Comparison of ENCODE assay signal across 8 mouse cellular contexts in the genomic region with DNA sequence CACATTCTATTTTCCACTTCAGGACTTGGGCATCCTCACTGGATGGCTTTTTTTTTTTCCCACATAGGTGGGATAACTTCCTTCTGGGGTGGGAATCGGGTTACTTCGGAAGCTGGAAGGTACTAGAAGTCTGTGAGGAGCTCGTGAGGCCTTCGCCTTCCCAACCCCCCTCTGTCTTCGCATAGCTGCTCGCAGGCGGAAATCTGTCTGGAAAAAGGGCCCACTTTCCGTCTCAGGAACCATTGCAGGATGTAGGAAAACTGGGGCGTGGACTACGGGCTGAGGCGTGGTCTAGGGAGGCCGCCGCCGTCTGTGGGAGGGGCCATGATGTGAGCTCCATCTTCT. TPM values are rescaled to one million over a fixed set of nuclear protein-coding genes. Genes with fewer than 3 reads are reported as not detected.
DNase-seq lines count a peak whose midpoint lies in the region; ATAC-seq and TF ChIP-seq lines count a peak whose summit lies in the region.

No protein-coding gene starts in this region.

- no peak for ATAC-seq in cerebellum, adult (ENCODE audit: insufficient number of reproducible peaks, low FRiP score, low TSS enrichment)
- ATAC-seq in neural tube, embryonic 11.5 days (ENCODE audit: insufficient read depth, low FRiP score, low TSS enrichment) = no peak; the same call in 1 of the 2 replicates
- ATAC-seq in limb, embryonic 13.5 days (ENCODE audit: low FRiP score, low read depth) = no peak
- no peak for ATAC-seq in stomach, embryonic 14.5 days (ENCODE audit: insufficient number of reproducible peaks, insufficient read depth, low FRiP score, low read depth)

- H3K27ac ChIP-seq in cerebellum, adult 2 months (ENCODE audit: insufficient read depth, low read length) = peak overlapping the region; percentile 20
- H3K27ac ChIP-seq in neural tube, embryonic 11.5 days (ENCODE audit: low read depth, low read length) = peak overlapping the region; percentile 61; the same call in 1 of the 2 replicates
- H3K27ac ChIP-seq in limb, embryonic 13.5 days = peak overlapping the region; percentile 95
- H3K27ac ChIP-seq in stomach, embryonic 14.5 days (ENCODE audit: low read length) = peak overlapping the region; percentile 92

- under 1% methylated on average over 14 of the region's 14 CpGs for WGBS in cerebellum, adult 2 months
- under 1% methylated on average over 14 of the region's 14 CpGs for WGBS in neural tube, embryonic 11.5 days
- under 1% methylated on average over 14 of the region's 14 CpGs for WGBS in limb, embryonic 13.5 days
- 0% methylated on average over 14 of the region's 14 CpGs for WGBS in stomach, embryonic 14.5 days

- TF ChIP-seq CTCF in cerebellum, adult 2 months (IDR thresholded peaks at IDR 0.05; ENCODE audit: borderline replicate concordance, insufficient read depth, low read depth, low read length) = no peak

- H3K4me2 ChIP-seq in neural tube, embryonic 11.5 days (ENCODE audit: low read depth) = peak overlapping the region; percentile 42
- H3K4me2 ChIP-seq in limb, embryonic 13.5 days (replicated peaks) = peak overlapping the region; percentile 93
- H3K4me2 ChIP-seq in stomach, embryonic 14.5 days (replicated peaks; ENCODE audit: low read depth, low read length) = peak overlapping the region; percentile 45

- no peaks in the 10 kb centered on the region for H3K36me3 ChIP-seq in neural tube, embryonic 11.5 days (ENCODE audit: control insufficient read depth, insufficient read depth, low read length)
- peaks cover 25% of the 10 kb centered on the region for H3K36me3 ChIP-seq in limb, embryonic 13.5 days
- peaks cover 23% of the 10 kb centered on the region for H3K36me3 ChIP-seq in stomach, embryonic 14.5 days (ENCODE audit: control insufficient read depth, insufficient read depth, low read length)

- peak overlapping the region; percentile 41 for H3K9ac ChIP-seq in neural tube, embryonic 11.5 days (ENCODE audit: low read length)
- H3K9ac ChIP-seq in limb, embryonic 13.5 days = peak overlapping the region; percentile 50
- 0 out of 2 replicates have a peak overlapping the region, but pooled peaks have one; percentile 28 for H3K9ac ChIP-seq in stomach, embryonic 14.5 days (replicated peaks; ENCODE audit: low read depth, low read length)

- peak overlapping the region; percentile 87 for H3K4me3 ChIP-seq in cerebellum, adult 2 months (replicated peaks; ENCODE audit: insufficient read depth, low read depth, low read length)
- peak overlapping the region; percentile 84; the same call in 1 of the 2 replicates for H3K4me3 ChIP-seq in neural tube, embryonic 11.5 days (ENCODE audit: low read depth, low read length)
- H3K4me3 ChIP-seq in limb, embryonic 13.5 days = peak overlapping the region; percentile 87
- peak overlapping the region; percentile 12 for H3K4me3 ChIP-seq in stomach, embryonic 14.5 days (ENCODE audit: low read depth, low read length)

- no peak for DNase-seq in cerebellum, adult 2 months
- no peak for DNase-seq in neural tube, embryonic 11.5 days (ENCODE audit: low spot score)
- DNase-seq in neural tube, embryonic 10.5 days (ENCODE audit: extremely low spot score, low spot score) = no peak
- DNase-seq in layer of hippocampus, adult 11-12 months (ENCODE audit: low spot score) = no peak
- no peak for DNase-seq in ovary, postnatal 36 days (ENCODE audit: low spot score)

- H3K4me1 ChIP-seq in cerebellum, adult 2 months (ENCODE audit: control insufficient read depth, insufficient read depth, low read length) = peaks cover 6% of the 10 kb centered on the region
- H3K4me1 ChIP-seq in neural tube, embryonic 11.5 days (ENCODE audit: control insufficient read depth, insufficient read depth, low read length) = peaks cover 18% of the 10 kb centered on the region
- peaks cover 51% of the 10 kb centered on the region for H3K4me1 ChIP-seq in limb, embryonic 13.5 days
- peaks cover 23% of the 10 kb centered on the region; the same call in 1 of the 2 replicates for H3K4me1 ChIP-seq in stomach, embryonic 14.5 days (ENCODE audit: control insufficient read depth, insufficient read depth, low read length)

- H3K9me3 ChIP-seq in neural tube, embryonic 11.5 days (ENCODE audit: control insufficient read depth, low read length) = no peaks in the 10 kb centered on the region
- H3K9me3 ChIP-seq in limb, embryonic 13.5 days = no peaks in the 10 kb centered on the region
- H3K9me3 ChIP-seq in stomach, embryonic 14.5 days (ENCODE audit: control insufficient read depth, low read depth, low read length) = no peaks in the 10 kb centered on the region

- no peak for TF ChIP-seq POLR2A in cerebellum, adult 2 months (IDR thresholded peaks at IDR 0.05; ENCODE audit: borderline replicate concordance, insufficient read depth, low read length)

- no peaks in the 10 kb centered on the region for H3K27me3 ChIP-seq in cerebellum, adult 2 months (ENCODE audit: control insufficient read depth, insufficient read depth, low read length)
- no peaks in the 10 kb centered on the region for H3K27me3 ChIP-seq in neural tube, embryonic 11.5 days (ENCODE audit: control insufficient read depth, insufficient read depth, low read length)
- no peaks in the 10 kb centered on the region for H3K27me3 ChIP-seq in limb, embryonic 13.5 days
- H3K27me3 ChIP-seq in stomach, embryonic 14.5 days (ENCODE audit: control insufficient read depth, insufficient read depth, low read length) = no peaks in the 10 kb centered on the region

RNA-seq across cellular contexts. Expression of a gene that starts 0.2 kb away (rescaled TPM):
- 41.1 and 42.5 TPM in 2 replicates for polyA plus RNA-seq in cerebellum, adult 2 months (2012; rRNA removed)
- 59.6 and 61.8 TPM in 2 replicates for polyA plus RNA-seq in neural tube, embryonic 11.5 days (2014; fragmentation: Nextera tagmentation; extraction: Ambion mirVana)
- 94.7 and 96.9 TPM in 2 replicates for polyA plus RNA-seq in limb, embryonic 13.5 days (2015; fragmentation: Nextera tagmentation; extraction: Ambion mirVana)
- 59.7 and 65.6 TPM in 2 replicates for polyA plus RNA-seq in stomach, embryonic 14.5 days (2014; fragmentation: Nextera tagmentation; extraction: Ambion mirVana)

RNA-seq across cellular contexts. Expression of a gene that starts 22.9 kb away (rescaled TPM):
- 668 and 680 TPM in 2 replicates for polyA plus RNA-seq in cerebellum, adult 2 months (2012; rRNA removed)
- polyA plus RNA-seq in neural tube, embryonic 11.5 days (2014; fragmentation: Nextera tagmentation; extraction: Ambion mirVana) = 247 and 261 TPM in 2 replicates
- 298 and 306 TPM in 2 replicates for polyA plus RNA-seq in limb, embryonic 13.5 days (2015; fragmentation: Nextera tagmentation; extraction: Ambion mirVana)
- polyA plus RNA-seq in stomach, embryonic 14.5 days (2014; fragmentation: Nextera tagmentation; extraction: Ambion mirVana) = 337 and 355 TPM in 2 replicates

RNA-seq across cellular contexts. Expression of a gene that starts 34.8 kb away (rescaled TPM):
- polyA plus RNA-seq in cerebellum, adult 2 months (2012; rRNA removed) = 52.9 and 54.5 TPM in 2 replicates
- polyA plus RNA-seq in neural tube, embryonic 11.5 days (2014; fragmentation: Nextera tagmentation; extraction: Ambion mirVana) = 35.1 and 37.7 TPM in 2 replicates
- polyA plus RNA-seq in limb, embryonic 13.5 days (2015; fragmentation: Nextera tagmentation; extraction: Ambion mirVana) = 57.1 and 58.4 TPM in 2 replicates
- 32.1 and 49.3 TPM in 2 replicates for polyA plus RNA-seq in stomach, embryonic 14.5 days (2014; fragmentation: Nextera tagmentation; extraction: Ambion mirVana)

RNA-seq across cellular contexts. Expression of a gene that starts 35.2 kb away (rescaled TPM):
- polyA plus RNA-seq in cerebellum, adult 2 months (2012; rRNA removed) = 90.2 and 92.7 TPM in 2 replicates
- 49.8 and 51.9 TPM in 2 replicates for polyA plus RNA-seq in neural tube, embryonic 11.5 days (2014; fragmentation: Nextera tagmentation; extraction: Ambion mirVana)
- 64.9 and 67.9 TPM in 2 replicates for polyA plus RNA-seq in limb, embryonic 13.5 days (2015; fragmentation: Nextera tagmentation; extraction: Ambion mirVana)
- polyA plus RNA-seq in stomach, embryonic 14.5 days (2014; fragmentation: Nextera tagmentation; extraction: Ambion mirVana) = 48.6 and 51.3 TPM in 2 replicates

RNA-seq across cellular contexts. Expression of a gene that starts 46.8 kb away (rescaled TPM):
- polyA plus RNA-seq in cerebellum, adult 2 months (2012; rRNA removed) = 10.2 and 10.7 TPM in 2 replicates
- polyA plus RNA-seq in neural tube, embryonic 11.5 days (2014; fragmentation: Nextera tagmentation; extraction: Ambion mirVana) = 36.2 and 38.9 TPM in 2 replicates
- polyA plus RNA-seq in limb, embryonic 13.5 days (2015; fragmentation: Nextera tagmentation; extraction: Ambion mirVana) = 39.5 and 40.4 TPM in 2 replicates
- polyA plus RNA-seq in stomach, embryonic 14.5 days (2014; fragmentation: Nextera tagmentation; extraction: Ambion mirVana) = 12.2 and 12.5 TPM in 2 replicates

Comparison
In these comparisons a context has a peak if more than half of its experiments do, and no peak if none do; other contexts are left out.
1. H3K27ac ChIP-seq: peak in every context shown above with its lines; median percentile 95 in limb, embryonic 13.5 days; 92 in stomach, embryonic 14.5 days; 61 in neural tube, embryonic 11.5 days; 20 in cerebellum, adult 2 months.
2. H3K4me3 ChIP-seq: peak in every context shown above with its lines; median percentile 87 in cerebellum, adult 2 months; 87 in limb, embryonic 13.5 days; 84 in neural tube, embryonic 11.5 days; 12 in stomach, embryonic 14.5 days.
3. H3K4me2 ChIP-seq: peak in every context shown above with its lines; median percentile 93 in limb, embryonic 13.5 days; 45 in stomach, embryonic 14.5 days; 42 in neural tube, embryonic 11.5 days.